Mouse (Mus musculus) c-Kit-negative CD71-positive TER-119-positive erythroid progenitor cells, embryonic 14.5 days (primary cell): ENCODE results near the gene Mrps36.
"Not testable (repeated sequence)": the region's sequence is repeated elsewhere in the genome, so short reads cannot be mapped to it uniquely, and the experiment has no call there.

Experiments used
- DNase-seq: peaks from one replicate; pipeline ENCODE4 v3.0.0-alpha.2; 2013; ENCODE audit warnings: low read depth, low spot score

Mrps36 gene

DNA sequence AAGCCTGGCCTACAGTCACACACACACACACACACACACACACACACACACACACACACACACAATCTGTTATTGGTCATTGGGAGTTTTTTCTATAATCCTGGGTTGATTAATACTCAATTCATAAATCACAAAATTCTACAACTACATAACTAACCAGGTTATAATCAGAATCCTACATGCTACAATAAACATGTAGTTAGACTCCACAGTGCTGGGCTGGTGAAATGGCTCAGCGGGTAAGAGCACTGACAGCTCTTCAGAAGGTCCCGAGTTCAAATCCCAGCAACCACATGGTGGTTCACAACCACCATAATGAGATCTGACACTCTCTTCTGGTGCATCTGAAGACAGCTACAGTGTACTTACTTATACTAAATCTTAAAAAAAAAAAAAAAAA, 11.7 kb downstream of the Mrps36 start:
- no peak for DNase-seq

DNA sequence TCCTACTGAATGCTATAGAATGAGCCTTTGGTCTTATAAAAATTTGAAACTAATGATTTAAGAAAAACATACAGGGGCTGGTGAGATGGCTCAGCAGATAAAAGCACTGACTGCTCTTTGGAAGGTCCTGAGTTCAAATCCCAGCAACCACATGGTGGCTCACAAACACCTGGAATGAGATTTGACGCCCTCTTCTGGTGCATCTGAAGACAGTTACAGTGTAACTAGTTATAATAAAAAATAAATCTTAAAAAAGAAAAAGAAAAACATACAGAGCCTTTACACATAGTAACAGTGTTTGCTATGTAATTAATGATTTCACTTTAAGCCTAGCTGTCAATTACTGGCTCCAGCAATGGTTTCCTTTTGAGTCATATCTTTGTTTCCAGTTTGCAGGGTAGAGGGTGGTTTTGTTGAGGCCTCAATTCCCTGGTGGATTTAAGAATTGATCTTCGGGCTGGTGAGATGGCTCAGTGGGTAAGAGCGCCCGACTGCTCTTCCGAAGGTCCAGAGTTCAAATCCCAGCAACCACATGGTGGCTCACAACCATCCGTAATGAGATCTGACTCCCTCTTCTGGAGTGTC, 12.9 kb downstream of the Mrps36 start:
- not testable (repeated sequence) for DNase-seq

DNA sequence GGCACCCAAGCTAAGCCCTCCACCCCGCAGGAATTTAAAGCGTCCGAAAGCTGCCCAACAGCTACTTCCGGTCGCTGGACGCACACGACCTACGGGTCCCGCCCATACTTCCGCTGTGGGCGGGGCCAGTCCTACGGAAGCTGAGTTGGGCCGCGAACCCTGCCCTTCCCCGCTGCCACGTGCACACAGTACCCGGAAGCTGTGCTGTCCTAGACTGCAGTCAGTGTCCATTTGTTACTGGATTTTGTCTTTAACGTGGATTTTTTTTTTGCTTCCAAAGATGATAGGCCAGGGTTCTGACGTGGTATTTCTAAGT, 13.6 kb downstream of the Mrps36 start, which contains the start of gene Cdk7:
TSS of gene Cdk7 (minus strand) at position 79 of the 316 bp plus-strand sequence.
- peak; percentile 84 for DNase-seq

DNA sequence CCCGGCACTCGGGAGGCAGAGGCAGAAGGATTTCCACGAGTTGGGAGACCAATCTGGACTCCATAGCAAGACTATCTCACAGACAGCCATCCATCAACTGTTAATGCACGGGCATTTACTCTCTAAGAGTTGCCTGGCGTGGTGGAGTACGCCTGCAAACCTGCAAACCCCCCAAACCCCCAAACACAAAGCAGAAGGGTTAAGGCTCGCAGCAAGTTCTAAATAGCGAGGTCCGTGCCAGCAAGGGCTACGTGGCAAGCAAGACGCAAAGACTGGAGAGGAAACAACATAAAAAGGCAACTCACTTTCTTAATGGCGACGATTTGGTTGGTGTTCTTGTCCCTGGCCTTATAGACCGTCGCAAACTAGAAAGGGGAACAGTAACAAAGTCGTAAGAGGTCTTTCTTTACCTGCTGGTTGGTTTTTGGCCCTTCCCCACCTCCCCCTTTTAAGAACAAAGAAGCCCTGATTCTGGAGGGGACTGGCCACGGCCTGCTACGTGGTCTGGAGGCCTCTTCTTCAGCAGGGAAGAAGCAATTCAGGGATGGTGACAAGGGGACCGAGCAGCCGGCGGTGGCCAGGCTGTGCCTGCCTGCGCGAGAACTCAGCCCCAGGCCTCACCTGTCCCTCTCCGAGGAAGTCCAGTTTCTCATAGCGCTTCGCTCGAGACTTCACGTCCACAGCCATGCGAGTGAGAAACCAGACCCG, 14.2 kb downstream of the Mrps36 start:
- DNase-seq = no peak

DNA sequence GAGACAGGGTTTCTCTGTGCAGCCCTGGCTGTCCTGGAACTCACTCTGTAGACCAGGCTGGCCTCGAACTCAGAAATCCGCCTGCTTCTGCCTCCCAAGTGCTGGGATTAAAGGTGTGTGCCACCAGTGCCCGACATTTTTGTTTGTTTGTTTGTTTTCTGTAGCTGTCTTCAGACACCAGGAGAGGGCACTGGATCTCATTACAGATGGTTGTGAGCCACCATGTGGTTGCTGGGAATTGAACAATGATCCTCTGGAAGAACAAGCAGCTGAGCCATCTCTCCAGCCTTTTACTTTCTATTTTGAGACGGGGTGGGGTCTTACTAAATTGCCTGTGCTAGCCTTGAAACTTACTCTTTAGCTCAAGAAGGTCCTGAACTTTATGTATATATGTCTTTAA, 15.9 kb downstream of the Mrps36 start:
- DNase-seq = not testable (repeated sequence)

DNA sequence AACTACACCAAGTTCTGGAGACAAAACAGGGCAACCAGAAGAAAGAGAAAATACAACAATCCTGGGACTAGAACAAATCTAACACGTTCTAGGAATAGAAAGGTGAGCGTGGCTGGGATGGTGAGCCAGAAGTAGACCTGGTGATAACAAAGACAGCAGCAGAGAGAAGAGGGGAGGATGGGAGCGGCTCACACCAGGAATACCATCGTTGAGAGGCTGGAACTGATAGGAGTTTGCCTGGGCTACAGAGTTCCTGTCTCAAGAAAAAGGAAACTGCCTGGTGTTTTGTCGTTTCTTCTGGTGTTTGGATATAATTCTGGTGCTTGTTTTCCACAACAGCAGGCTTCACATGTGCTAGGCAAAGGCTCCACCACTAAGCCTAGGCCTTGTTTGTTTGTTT, 16.4 kb downstream of the Mrps36 start:
- no peak for DNase-seq

DNA sequence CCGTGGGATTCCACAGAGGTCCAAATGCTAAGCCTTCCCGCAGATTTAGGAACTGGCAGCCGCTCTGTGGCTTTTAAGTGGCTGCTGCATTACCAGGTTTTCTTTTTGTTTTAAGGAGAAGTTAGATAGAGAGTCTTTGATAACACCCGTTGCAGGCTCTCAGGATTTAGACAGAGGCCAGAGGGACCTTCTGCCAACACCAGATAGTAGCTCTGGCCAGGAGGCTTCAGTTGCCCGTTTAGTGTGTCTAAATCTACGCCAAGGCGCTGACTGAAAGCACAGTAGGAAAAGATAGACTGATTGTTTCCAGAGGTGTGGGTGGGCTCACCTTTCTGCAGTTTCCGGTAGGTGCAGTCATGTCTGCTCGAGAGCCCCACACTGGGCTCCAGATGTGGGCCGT, 19.3 kb downstream of the Mrps36 start:
- no peak for DNase-seq

DNA sequence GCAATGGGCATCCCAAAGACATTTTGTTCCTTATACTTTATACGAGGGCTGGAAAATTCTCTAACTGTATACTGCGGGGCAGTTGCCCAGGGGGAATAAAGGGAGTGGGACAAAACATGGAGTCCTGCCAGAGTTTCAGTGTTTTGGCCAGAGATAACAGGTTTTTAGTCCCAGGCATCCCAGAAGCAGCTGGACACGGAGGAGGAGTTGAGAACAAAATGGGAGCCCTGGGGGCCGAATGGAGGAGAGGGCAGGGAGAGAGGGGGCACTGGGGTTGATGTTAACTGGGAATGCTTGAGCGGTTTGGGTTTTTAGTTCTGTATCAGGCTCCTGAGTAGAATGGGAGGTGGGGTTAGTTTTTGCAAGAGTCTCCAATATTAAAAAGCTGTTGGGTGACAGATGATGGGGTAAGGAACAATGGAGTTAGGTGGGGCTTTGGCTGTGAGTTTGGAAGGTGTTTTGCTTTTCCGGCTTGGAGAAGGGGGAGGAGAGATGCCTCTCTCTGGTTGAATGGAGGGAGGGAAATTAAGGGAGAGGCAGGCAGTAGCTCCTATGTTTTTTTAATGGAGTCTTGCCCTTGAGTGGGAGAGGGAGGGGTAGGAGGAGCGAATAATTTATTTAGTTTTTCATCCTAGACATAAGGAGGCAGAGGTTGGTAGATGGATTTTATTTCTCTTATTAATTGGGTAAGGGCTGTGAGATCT, 20.3 kb downstream of the Mrps36 start:
- no peak for DNase-seq

DNA sequence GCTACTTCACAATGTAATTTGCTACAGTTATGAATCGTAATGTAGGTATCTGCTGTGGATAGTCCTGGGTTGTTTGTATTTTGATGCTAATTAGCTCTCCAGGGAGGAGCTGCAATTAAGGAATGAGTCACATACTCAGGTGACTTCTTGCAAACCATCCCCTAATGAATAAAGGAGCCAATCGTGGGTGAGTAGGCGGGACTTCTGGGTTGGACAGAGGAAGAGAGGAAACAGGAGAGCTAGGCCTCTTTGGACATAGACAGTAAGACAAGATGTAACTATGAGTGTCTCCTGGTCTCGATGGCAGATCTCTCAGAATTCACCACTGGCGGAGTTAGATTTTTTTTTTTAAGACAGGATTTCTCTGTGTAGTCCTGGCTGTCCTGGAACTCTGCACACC, 22.8 kb downstream of the Mrps36 start:
- DNase-seq = no peak

DNA sequence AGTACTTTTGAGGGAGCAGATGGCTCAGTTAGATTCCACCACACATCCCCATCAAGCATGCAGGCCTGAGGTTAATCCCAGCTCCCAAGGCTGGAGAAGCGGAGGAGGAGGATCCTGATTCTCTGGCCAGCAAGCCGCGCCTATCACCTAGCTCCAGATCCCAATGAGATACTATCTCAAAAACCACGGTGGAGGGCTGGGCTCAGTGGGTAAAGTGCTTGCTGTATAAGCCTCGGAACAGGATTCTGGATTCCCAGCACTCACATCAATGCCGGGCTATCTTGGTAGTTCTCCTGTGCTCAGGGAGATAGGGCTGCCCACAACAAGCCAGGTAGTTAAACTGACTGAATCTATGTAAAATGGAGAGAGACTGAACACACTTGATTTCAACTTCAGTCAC, 29.0 kb downstream of the Mrps36 start:
- DNase-seq = no peak

DNA sequence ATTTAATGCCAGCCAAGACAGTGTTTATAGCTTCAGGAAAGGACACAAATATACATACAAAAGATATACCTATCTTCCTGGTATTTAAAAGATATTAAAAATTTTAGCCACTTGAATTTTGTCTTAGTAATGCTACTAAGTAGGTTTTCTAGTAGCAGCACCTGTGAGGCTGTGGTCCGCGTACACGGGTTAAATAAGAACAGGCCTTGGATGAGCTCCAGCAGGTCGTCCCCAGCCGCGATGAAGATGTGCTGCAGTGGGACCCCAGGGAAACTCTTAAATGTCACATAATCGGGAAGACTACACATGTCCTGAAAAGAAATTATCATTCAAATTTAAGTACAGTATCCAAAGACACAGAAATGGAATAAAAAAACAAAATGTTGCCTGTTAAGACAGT, 38.3 kb downstream of the Mrps36 start:
- DNase-seq = no peak

DNA sequence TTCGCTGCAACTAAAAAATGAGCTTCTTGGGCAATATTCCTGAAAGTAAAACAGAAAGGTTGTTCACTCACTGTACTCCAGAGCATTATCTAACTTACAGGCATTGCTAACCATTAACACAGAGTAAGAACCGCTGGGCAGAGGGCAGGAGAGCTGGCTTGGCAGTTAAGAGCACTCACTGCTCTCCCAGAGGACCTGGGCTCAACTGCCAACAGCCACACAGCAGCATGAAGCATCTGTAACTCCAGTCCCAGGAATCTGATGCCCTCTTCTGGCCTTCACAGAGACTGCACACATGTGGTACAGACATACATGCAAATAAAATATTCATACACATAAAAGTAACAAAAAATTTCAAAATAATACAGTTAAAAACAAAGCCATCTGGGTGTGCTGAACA, 41.0 kb downstream of the Mrps36 start:
- DNase-seq = no peak

DNA sequence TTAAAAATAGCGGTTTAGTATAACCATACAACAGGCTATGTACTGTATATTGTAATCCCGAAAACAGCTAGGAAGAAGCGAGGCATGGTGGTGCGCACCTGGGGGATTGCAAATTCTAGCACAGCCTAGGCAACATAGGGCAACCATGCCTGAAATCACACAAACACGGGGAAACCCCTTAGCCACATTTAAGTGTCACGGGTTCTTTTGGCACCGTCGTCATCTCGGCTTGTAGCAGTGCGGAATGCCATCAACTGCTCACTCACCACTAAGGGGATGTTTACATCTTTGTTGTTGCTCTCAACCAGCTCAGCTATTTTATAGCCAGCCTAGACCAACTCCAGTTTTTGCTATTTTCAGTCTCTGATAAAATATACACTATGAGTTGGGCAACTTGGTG, 45.6 kb downstream of the Mrps36 start:
- no peak for DNase-seq

DNA sequence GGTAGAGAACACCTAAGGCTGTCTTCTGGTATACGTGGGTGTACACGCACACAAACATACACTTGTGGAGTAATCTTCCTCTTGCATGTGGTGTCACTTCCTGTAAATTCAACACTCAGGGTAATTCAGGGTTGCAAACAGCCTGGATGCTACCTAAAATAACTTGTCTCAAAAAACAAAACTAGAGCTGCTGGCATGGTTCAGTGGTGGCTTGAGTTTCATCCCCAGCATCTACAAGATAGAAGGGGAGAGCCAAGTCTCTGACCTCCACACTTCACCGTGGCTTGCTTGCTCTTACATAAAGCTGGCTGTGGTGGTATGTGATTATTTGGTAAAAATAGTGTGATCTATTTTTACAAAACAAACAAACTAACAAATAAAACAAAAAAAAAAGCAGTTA, 46.9 kb downstream of the Mrps36 start:
- DNase-seq = no peak

DNA sequence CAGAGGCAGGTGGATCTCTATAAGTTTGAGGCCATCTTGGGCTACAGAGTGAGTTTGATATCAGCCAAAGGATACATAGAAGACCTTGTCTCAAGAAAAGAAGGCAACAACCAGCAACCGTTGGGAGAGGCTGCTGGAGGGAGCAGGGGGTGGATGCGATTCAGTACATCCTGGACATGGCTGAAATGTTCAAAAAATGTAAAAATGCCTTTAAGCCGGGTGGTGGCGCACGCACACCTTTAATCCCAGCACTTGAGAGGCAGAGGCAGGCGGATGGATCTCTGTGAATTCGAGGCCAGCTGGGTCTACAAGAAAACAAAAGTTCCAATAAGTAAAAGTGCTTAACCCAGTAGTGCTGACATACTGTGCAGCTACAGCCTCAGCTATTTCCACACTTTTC, 56.9 kb downstream of the Mrps36 start:
- no peak for DNase-seq
